Mouse (Mus musculus) layer of hippocampus, adult 2 months (tissue): ENCODE data around the gene Iqcf3. TPM values are rescaled to one million over a fixed set of nuclear protein-coding genes. Genes with fewer than 3 reads are reported as not detected.
"Not testable (repeated sequence)": the region's sequence is repeated elsewhere in the genome, so short reads cannot be mapped to it uniquely, and the experiment has no call there.

Experiments used
- DNase-seq, 2 experiments: peaks; one replicate each; pipeline ENCODE4 v3.0.0; 2022; ENCODE audit warnings: low spot score in 2 of 2
- H3K27ac ChIP-seq: fragments of 200-600 bp; 2 replicates; pipeline ENCODE4 v1.8.1; 2022
- H3K4me3 ChIP-seq: fragments of 200-600 bp; 2 replicates; pipeline ENCODE4 v1.8.1; 2022; ENCODE audit warnings: mild to moderate bottlenecking
- CTCF ChIP-seq: fragments of 200-600 bp; conservative IDR thresholded peaks from 2 replicates; pipeline ENCODE4 v1.8.1; 2022; ENCODE audit warnings: antibody characterized with exemption, mild to moderate bottlenecking, moderate library complexity
- total RNA-seq, 2 experiments: library from RNA; stranded (reverse); gene quantifications; 2 replicates each; pipeline ENCODE4 v1.2.3; 2021

Gene Iqcf3
- total RNA-seq, 2 experiments from 2014 or later: not detected

GRCm38 (mm10) chr9:106562291-106562690 lies 860 bp upstream of the Iqcf3 start:
- Histone ChIP-seq H3K27ac (no peak overlapping the region), H3K4me3 (no peak overlapping the region)
- TF ChIP-seq CTCF: no peak
- no peak for DNase-seq

- no peak overlapping the region for H3K4me3 ChIP-seq
- peak; percentile 7 to 23 for DNase-seq
- no peak overlapping the region for H3K27ac ChIP-seq
- TF ChIP-seq CTCF: no peak
Observed at GRCm38 (mm10) chr9:106534975-106535374, 26.5 kb downstream of the Iqcf3 start.

DNA sequence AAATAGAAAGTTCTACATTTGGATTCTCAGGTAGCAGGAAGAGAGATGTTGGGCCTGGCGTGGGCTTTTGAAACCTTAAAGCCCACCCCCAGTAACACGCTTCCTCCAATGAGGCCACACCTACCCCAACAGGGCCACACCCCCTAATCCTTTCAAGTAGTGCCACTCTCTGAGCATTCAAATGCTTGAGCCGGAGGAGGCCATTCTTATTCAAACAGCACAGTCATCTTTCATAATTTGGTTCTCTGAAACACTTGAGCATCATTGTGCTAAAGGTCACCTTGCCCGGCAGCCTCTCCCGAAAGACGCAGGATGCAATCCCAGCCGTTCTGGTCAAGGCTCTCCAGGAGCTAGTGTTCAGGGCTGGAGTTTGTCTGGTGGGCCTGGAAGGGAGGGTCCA lies 27.1 kb downstream of the Iqcf3 start:
- TF ChIP-seq CTCF: no peak
- H3K4me3 ChIP-seq: no peak overlapping the region
- DNase-seq: no peak
- H3K27ac ChIP-seq: no peak overlapping the region

DNA sequence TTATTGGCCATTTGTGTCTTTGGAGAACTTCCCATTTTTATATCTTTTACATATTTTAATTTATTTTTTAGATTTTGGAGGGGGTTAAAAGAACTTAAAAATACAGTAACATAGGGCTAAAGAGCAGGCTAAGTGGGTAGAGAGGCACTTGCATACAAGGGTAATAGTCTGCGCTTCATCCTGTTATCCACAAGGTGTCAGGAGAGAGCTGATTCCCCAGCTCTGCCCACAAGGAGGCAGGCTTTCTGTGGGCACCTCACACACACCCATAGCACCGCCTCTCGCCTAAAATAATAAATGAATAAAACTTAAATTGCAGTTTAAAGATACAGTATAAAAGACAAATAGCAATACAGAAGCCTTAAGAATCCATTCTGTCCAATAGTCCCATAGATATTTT lies 29.6 kb downstream of the Iqcf3 start:
- Histone ChIP-seq H3K4me3 (no peak overlapping the region), H3K27ac (no peak overlapping the region)
- peak; percentile 36 to 55 for DNase-seq
- TF ChIP-seq CTCF: peak; percentile 97

DNA sequence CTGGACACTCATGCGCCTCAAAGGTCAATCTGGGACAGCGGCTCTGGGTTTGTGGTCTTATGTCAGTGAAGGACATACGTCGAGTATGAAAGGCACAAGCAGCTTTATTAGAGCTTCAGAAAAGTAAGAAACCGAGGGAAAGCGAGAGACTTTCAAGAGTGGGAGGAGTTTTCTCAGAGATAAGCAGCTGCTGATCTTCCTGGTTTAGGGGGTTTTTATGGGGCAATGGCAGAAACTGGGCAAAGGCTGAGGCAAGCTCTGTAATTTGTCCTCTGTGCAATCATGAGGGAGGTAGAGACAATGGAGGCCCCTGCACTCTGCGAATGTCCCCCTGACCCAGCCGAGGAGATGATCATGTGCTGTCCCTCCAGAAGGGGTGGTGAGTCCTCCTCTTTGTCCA lies 41.5 kb downstream of the Iqcf3 start:
- Histone ChIP-seq H3K4me3 (no peak overlapping the region), H3K27ac (no peak overlapping the region)
- no peak for DNase-seq
- TF ChIP-seq CTCF: no peak

DNA sequence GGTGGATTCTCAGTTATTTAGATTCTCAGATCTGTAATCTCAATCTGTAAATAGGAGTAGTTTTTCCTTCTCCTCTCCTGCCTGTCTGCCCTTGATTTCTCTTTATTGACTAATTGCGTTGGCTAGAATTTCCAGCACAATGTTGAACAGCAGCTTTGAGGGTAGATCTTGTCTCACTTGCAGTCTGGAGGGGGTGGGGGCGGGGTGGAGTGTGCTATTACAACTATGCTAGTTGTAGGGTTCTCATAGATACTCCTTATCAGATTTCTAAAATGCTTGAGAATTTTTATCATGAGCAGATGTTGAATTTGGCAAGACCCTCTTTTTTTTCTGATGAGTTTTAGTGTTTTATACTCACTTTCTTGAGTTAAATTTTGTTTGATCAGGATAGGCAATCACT lies 42.0 kb downstream of the Iqcf3 start:
- TF ChIP-seq CTCF: no peak
- Histone ChIP-seq H3K4me3 (no peak overlapping the region), H3K27ac (no peak overlapping the region)
- no peak for DNase-seq

- TF ChIP-seq CTCF: no peak
- peak in 1 of 2 experiments; percentile 5 for DNase-seq
- Histone ChIP-seq H3K27ac (no peak within 1 kb of the TSS), H3K4me3 (no peak within 1 kb of the TSS)
Observed at GRCm38 (mm10) chr9:106514273-106514672, 47.2 kb downstream of the Iqcf3 start, which contains the start of gene Iqcf5. Gene Iqcf5 (plus strand): TSS chr9:106514573.

DNA sequence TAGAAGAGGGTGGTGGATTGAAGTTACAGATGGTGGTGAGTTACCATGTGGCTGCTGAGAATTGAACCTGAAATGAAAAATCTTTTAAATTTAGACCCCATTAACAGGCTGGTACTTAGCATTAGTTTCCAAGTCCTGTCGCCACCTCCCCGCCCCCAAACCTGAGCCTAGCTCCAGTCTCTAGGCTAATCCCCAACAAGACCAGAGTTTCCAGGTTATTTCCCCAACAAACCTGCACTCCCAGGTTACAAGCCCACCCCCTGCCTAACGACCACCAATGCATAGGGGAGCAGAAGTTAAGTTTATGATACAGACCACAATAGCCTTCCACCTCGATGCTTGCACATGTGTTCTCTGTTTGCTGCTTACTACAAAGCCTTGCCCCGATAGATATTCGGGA lies 47.9 kb downstream of the Iqcf3 start:
- no peak overlapping the region for H3K27ac ChIP-seq
- no peak for TF ChIP-seq CTCF
- no peak overlapping the region for H3K4me3 ChIP-seq
- peak in 1 of 2 experiments; percentile 6 for DNase-seq

DNA sequence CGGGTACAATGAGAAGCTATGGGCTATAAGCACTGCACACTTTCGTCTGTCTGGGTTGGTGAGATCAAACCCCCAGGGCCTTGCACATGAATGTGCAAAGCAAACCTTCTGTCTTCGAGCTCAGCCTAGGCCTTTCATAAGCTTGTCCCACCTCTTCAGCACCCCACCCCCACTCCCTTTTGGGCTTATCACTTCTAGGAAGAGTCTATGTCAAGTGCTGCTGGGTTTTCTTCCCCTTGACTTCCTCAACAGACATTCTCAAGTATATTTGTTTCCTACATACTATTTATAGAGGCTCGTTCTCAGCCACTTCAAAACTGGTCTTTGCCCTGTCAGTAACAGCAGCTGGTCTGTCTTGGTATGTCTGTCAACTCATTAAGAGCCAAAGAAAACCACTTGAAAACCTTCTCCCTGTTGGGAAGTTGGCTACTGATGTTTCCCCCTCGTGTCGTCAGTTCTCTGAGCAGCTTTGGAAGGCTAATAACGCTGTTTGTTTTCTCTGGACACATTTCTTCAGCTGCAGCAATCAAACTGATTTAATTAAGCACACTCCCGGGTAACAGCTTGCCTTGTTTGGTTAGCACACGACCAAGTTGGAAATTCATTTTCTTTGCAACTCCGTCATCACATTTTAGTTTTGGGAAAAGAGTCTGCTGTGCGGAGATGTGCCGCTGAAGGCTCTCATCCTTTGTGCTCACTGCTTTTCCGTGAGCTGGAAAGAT lies 48.5 kb downstream of the Iqcf3 start:
- H3K27ac ChIP-seq: no peak overlapping the region
- no peak for TF ChIP-seq CTCF
- DNase-seq: peak; percentile 10 to 34
- H3K4me3 ChIP-seq: no peak overlapping the region

DNA sequence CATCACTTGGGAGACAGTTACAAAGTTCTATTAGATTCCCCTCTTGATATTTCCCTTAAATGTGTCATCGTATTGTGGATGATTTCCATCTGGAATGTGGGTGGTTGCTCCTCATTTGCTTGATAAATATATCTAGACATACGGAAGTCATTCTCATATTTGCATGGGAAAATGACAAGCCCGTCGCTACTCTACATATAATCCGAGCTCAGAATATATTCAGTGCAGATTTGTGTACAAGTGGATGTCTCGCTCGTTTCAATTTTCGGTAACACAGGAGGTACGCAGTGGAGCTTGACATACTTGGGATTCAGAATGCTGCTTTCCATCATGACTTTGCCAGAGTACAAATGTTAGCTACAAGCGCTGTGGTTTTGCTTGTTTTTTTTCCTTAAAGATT lies 52.1 kb downstream of the Iqcf3 start:
- no peak overlapping the region for H3K27ac ChIP-seq
- DNase-seq: peak; percentile 33 to 70
- no peak for TF ChIP-seq CTCF
- H3K4me3 ChIP-seq: no peak overlapping the region

GRCm38 (mm10) chr9:106504246-106504645 lies 57.2 kb downstream of the Iqcf3 start:
- no peak for DNase-seq
- TF ChIP-seq CTCF: no peak
- H3K4me3 ChIP-seq: no peak overlapping the region
- H3K27ac ChIP-seq: no peak overlapping the region

GRCm38 (mm10) chr9:106501846-106502245 lies 59.6 kb downstream of the Iqcf3 start:
- TF ChIP-seq CTCF: no peak
- no peak for DNase-seq

GRCm38 (mm10) chr9:106499667-106500066 lies 61.8 kb downstream of the Iqcf3 start, which contains the start of gene Iqcf1:
Gene Iqcf1 (plus strand): TSS chr9:106499967.
- no peak for DNase-seq
- Histone ChIP-seq H3K27ac (no peak within 1 kb of the TSS), H3K4me3 (no peak within 1 kb of the TSS)
- no peak for TF ChIP-seq CTCF

More at GRCm38 (mm10) chr9:106501846-106502245, 59.6 kb downstream of the Iqcf3 start:
- Histone ChIP-seq H3K27ac (no peak overlapping the region), H3K4me3 (no peak overlapping the region)

DNA sequence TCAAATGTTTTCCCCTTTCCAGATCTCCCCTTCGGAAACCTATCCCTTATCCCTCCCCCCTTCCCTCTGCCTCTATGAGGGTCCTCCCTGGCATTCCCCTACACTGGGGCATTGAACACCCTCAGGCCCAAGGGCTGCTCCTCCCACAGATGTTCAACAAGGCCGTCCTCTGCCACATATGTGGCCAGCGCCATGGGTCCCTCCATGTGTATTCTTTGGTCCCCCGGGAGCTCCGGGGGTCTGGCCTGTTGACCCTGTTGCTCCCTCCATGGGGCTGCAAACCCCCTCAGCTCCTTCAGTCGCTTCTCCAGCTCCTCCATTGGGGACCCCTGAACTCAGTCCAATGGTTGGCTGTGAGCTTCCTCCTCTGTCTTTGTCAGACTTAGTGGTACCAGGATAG lies 73.8 kb downstream of the Iqcf3 start:
- not testable (repeated sequence) for DNase-seq, H3K4me3 ChIP-seq, H3K27ac ChIP-seq
